Mouse (Mus musculus): ENCODE data around the gene Gm35315. TPM values are rescaled to one million over a fixed set of nuclear protein-coding genes. Genes with fewer than 3 reads are reported as not detected.
"Not testable (repeated sequence)": the region's sequence is repeated elsewhere in the genome, so short reads cannot be mapped to it uniquely, and the experiment has no call there.

Gm35315 gene
- total RNA-seq, 2 experiments from 2014 or later: 0.52 to 0.64 TPM

- no peak for TF ChIP-seq CTCF (conservative IDR thresholded peaks at IDR 0.05)
- Histone ChIP-seq H3K4me3 (peak overlapping the region; percentile 64), H3K27ac (peak overlapping the region; percentile 95)
- no peak for DNase-seq (ENCODE audit: low spot score in 2 of 2)
Observed at GRCm38 (mm10) chr5:110094847-110095213, 610 bp upstream of the Gm35315 start.

GRCm38 (mm10) chr5:110091546-110091945 is 2.7 kb downstream of the Gm35315 start:
- no peak overlapping the region for H3K27ac ChIP-seq
- TF ChIP-seq CTCF (conservative IDR thresholded peaks at IDR 0.05): no peak
- no peak overlapping the region for H3K4me3 ChIP-seq
- no peak for DNase-seq (ENCODE audit: low spot score in 2 of 2)

- Histone ChIP-seq H3K4me3 (no peak overlapping the region), H3K27ac (no peak overlapping the region)
- DNase-seq (ENCODE audit: low spot score in 2 of 2): no peak
- no peak for TF ChIP-seq CTCF (conservative IDR thresholded peaks at IDR 0.05)
Observed at GRCm38 (mm10) chr5:110086161-110086866, 7.9 kb downstream of the Gm35315 start.

GRCm38 (mm10) chr5:110082961-110083360 is 11.3 kb downstream of the Gm35315 start:
- TF ChIP-seq CTCF (conservative IDR thresholded peaks at IDR 0.05): no peak
- DNase-seq (ENCODE audit: low spot score in 2 of 2): no peak
- Histone ChIP-seq H3K27ac (no peak overlapping the region), H3K4me3 (no peak overlapping the region)

GRCm38 (mm10) chr5:110072413-110072812 is 21.8 kb downstream of the Gm35315 start, which contains the start of gene Gm17655:
Gm17655 (minus strand) TSS chr5:110072513.
- H3K27ac ChIP-seq; DNase-seq (ENCODE audit: low spot score in 2 of 2): not testable (repeated sequence)

GRCm38 (mm10) chr5:110057637-110058408 is 36.4 kb downstream of the Gm35315 start:
- TF ChIP-seq CTCF (conservative IDR thresholded peaks at IDR 0.05): no peak
- DNase-seq (ENCODE audit: low spot score in 2 of 2): peak; percentile 79 to 88
- Histone ChIP-seq H3K27ac (peak overlapping the region; percentile 94), H3K4me3 (peak overlapping the region; percentile 61)

More at GRCm38 (mm10) chr5:110072413-110072812, 21.8 kb downstream of the Gm35315 start, which contains the start of gene Gm17655:
- not testable (repeated sequence) for H3K4me3 ChIP-seq

Other genes with a start within 250 kb of the Gm35315 start
- gene Gm15446, start 171.0 kb downstream of the Gm35315 start, total RNA-seq (2021): 10 to 100 TPM; 41.2 to 44.9 TPM
- 10 to 100 TPM; 55.7 to 60.0 TPM for gene Zfp932, start 97.9 kb downstream of the Gm35315 start, total RNA-seq (2021)
- gene Gm17655, start 21.9 kb downstream of the Gm35315 start, total RNA-seq (2021): 10 to 100 TPM in 1 of 2 experiments, 1 to 10 TPM in 1; 8.7 to 12.1 TPM
- gene Plcxd1, start 5.5 kb upstream of the Gm35315 start, total RNA-seq (2021): 1 to 10 TPM; 4.4 to 4.9 TPM
- 10 to 100 TPM; 77.3 to 85.6 TPM for gene Gtpbp6, start 13.8 kb upstream of the Gm35315 start, total RNA-seq (2021)
- gene Zfp605, start 15.7 kb upstream of the Gm35315 start, total RNA-seq (2021): 10 to 100 TPM; 16.1 to 16.5 TPM
- gene Chfr, start 41.4 kb upstream of the Gm35315 start, total RNA-seq (2021): 10 to 100 TPM; 47.1 to 58.1 TPM
- gene Golga3, start 82.3 kb upstream of the Gm35315 start, total RNA-seq (2021): 10 to 100 TPM; 46.0 to 48.2 TPM
- 10 to 100 TPM; 34.7 to 41.3 TPM for gene Ankle2, start 136.6 kb upstream of the Gm35315 start, total RNA-seq (2021)
- 10 to 100 TPM; 57.5 to 66.8 TPM for gene Pgam5, start 175.5 kb upstream of the Gm35315 start, total RNA-seq (2021)
- gene Pxmp2, start 191.8 kb upstream of the Gm35315 start, total RNA-seq (2021): 10 to 100 TPM; 10.5 to 13.5 TPM
- 1 to 10 TPM; 2.1 to 2.3 TPM for gene Pole, start 191.9 kb upstream of the Gm35315 start, total RNA-seq (2021)
- gene P2rx2, start 248.8 kb upstream of the Gm35315 start, total RNA-seq (2021): not detected